In the genomic region with DNA sequence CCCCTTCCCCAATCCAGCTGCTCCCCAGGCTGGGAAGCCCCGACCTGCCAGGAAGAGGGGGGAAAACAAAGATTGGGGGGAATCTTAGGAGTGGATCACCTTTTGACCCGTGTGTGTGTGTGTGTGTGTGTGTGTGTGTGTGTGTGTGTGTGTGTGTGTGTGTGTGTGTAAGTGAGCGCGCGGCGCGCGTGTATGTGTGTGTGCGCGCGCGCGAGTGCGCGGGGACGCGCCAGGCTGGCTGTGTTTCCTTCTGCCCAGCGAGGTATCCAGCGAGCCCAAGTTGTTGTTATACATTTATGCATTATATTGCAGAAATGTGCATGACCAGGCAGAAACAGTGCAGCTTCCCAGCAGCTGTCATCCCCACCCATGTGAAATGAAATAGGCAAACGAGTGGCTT, we compare ENCODE assay signal across 8 mouse cellular contexts. TPM values are rescaled to one million over a fixed set of nuclear protein-coding genes. Genes with fewer than 3 reads are reported as not detected.
DNase-seq lines count a peak whose midpoint lies in the region; ATAC-seq and TF ChIP-seq lines count a peak whose summit lies in the region.

No protein-coding gene starts in this region.

- peaks cover 18% of the 10 kb centered on the region for H3K4me1 ChIP-seq in testis, adult 2 months (ENCODE audit: control insufficient read depth, insufficient read depth, low read length)
- peaks cover 21% of the 10 kb centered on the region for H3K4me1 ChIP-seq in hindbrain, embryonic 10.5 days (replicated peaks)
- H3K4me1 ChIP-seq in liver, embryonic 14.5 days (replicated peaks; ENCODE audit: control insufficient read depth in 2 of 2, insufficient read depth in 2 of 2, low read length in 1 of 2): 0 out of 4 replicates have a peak, but pooled peaks cover 0 to 9% of the 10 kb centered on the region in 2 experiments
- H3K4me1 ChIP-seq in stomach, embryonic 14.5 days (ENCODE audit: control insufficient read depth, insufficient read depth, low read length): peaks cover 4% of the 10 kb centered on the region

- DNase-seq in embryo, embryonic 11 days: peak; percentile 89
- no peak for DNase-seq in embryo, embryonic 10.5 days (ENCODE audit: low spot score)
- DNase-seq in testis, postnatal 10 days (ENCODE audit: low spot score): no peak
- DNase-seq in hindbrain, embryonic 10.5 days (ENCODE audit: low spot score): no peak
- peak; percentile 9 to 26 (median 20) for DNase-seq in liver, embryonic 14.5 days (ENCODE audit: low read depth in 3 of 3, low spot score in 3 of 3)

- H3K4me3 ChIP-seq in testis, adult 2 months (ENCODE audit: control insufficient read depth, low read depth, low read length): peak overlapping the region; percentile 60
- H3K4me3 ChIP-seq in hindbrain, embryonic 10.5 days: peak overlapping the region; percentile 75
- H3K4me3 ChIP-seq in liver, embryonic 14.5 days (ENCODE audit: insufficient read depth in 1 of 2, low read depth in 2 of 2, low read length in 2 of 2): peak overlapping the region; percentile 28 to 51
- peak overlapping the region; percentile 87 for H3K4me3 ChIP-seq in stomach, embryonic 14.5 days (ENCODE audit: low read depth, low read length)

- ATAC-seq in liver, embryonic 14.5 days (ENCODE audit: insufficient read depth): peak; percentile 9; the same call in 1 of the 2 replicates
- no peak for ATAC-seq in stomach, embryonic 14.5 days (ENCODE audit: insufficient number of reproducible peaks, insufficient read depth, low FRiP score, low read depth)
- ATAC-seq in inflammation-experienced regulatory T-cells, adult 6 months: no peak

- H3K4me2 ChIP-seq in liver, embryonic 14.5 days (ENCODE audit: low read depth): peak overlapping the region; percentile 86
- peak overlapping the region; percentile 84 for H3K4me2 ChIP-seq in stomach, embryonic 14.5 days (replicated peaks; ENCODE audit: low read depth, low read length)

- H3K36me3 ChIP-seq in testis, adult 2 months (ENCODE audit: control insufficient read depth, insufficient read depth, low read length): no peaks in the 10 kb centered on the region
- no peaks in the 10 kb centered on the region for H3K36me3 ChIP-seq in hindbrain, embryonic 10.5 days
- no peaks in the 10 kb centered on the region for H3K36me3 ChIP-seq in liver, embryonic 14.5 days (replicated peaks; ENCODE audit: control insufficient read depth, insufficient read depth, low read depth)
- no peaks in the 10 kb centered on the region for H3K36me3 ChIP-seq in stomach, embryonic 14.5 days (ENCODE audit: control insufficient read depth, insufficient read depth, low read length)

- peak overlapping the region; percentile 52 for H3K9ac ChIP-seq in liver, embryonic 14.5 days (replicated peaks)
- H3K9ac ChIP-seq in stomach, embryonic 14.5 days (replicated peaks; ENCODE audit: low read depth, low read length): no peak overlapping the region

- H3K27ac ChIP-seq in testis, adult 2 months (ENCODE audit: control insufficient read depth, insufficient read depth, low read depth, low read length): no peak overlapping the region
- peak overlapping the region; percentile 99 for H3K27ac ChIP-seq in hindbrain, embryonic 10.5 days
- H3K27ac ChIP-seq in liver, embryonic 14.5 days: no peak overlapping the region
- H3K27ac ChIP-seq in stomach, embryonic 14.5 days (ENCODE audit: low read length): peak overlapping the region; percentile 98

- no peaks in the 10 kb centered on the region for H3K9me3 ChIP-seq in hindbrain, embryonic 10.5 days
- no peaks in the 10 kb centered on the region for H3K9me3 ChIP-seq in liver, embryonic 14.5 days (ENCODE audit: control insufficient read depth, low read length)
- H3K9me3 ChIP-seq in stomach, embryonic 14.5 days (ENCODE audit: control insufficient read depth, low read depth, low read length): no peaks in the 10 kb centered on the region

- TF ChIP-seq EP300 in liver, embryonic 14.5 days (IDR thresholded peaks at IDR 0.05; ENCODE audit: low read depth): no peak

- H3K27me3 ChIP-seq in testis, adult 2 months (ENCODE audit: control insufficient read depth, insufficient read depth, low read length): no peaks in the 10 kb centered on the region
- H3K27me3 ChIP-seq in hindbrain, embryonic 10.5 days (ENCODE audit: insufficient read depth, poor library complexity, severe bottlenecking): no peaks in the 10 kb centered on the region
- H3K27me3 ChIP-seq in liver, embryonic 14.5 days (ENCODE audit: control insufficient read depth, insufficient read depth, low read length): no peaks in the 10 kb centered on the region
- H3K27me3 ChIP-seq in stomach, embryonic 14.5 days (ENCODE audit: control insufficient read depth, insufficient read depth, low read length): no peaks in the 10 kb centered on the region

- under 1% methylated on average over 19 of the region's 20 CpGs for WGBS in hindbrain, embryonic 10.5 days
- WGBS in liver, embryonic 14.5 days (ENCODE audit: insufficient replicate concordance): under 1% methylated on average over 19 of the region's 20 CpGs
- 1% methylated on average over 13 of the region's 20 CpGs for WGBS in stomach, embryonic 14.5 days

- no peak for TF ChIP-seq POLR2A in testis, adult 2 months (IDR thresholded peaks at IDR 0.05; ENCODE audit: control insufficient read depth, low read depth, low read length)

- TF ChIP-seq CTCF in testis, adult 2 months (IDR thresholded peaks at IDR 0.05; ENCODE audit: control insufficient read depth, insufficient read depth, insufficient replicate concordance, low read depth, low read length): no peak
- no peak for TF ChIP-seq CTCF in liver, embryonic 14.5 days (IDR thresholded peaks at IDR 0.05; ENCODE audit: low read depth)

RNA-seq across cellular contexts. Expression of a gene that starts 0.3 kb away (rescaled TPM):
- polyA plus RNA-seq in testis, adult 2 months (2012; rRNA removed): 2.9 and 3.2 TPM in 2 replicates
- 5.6 and 5.9 TPM in 2 replicates for polyA plus RNA-seq in hindbrain, embryonic 10.5 days (2016; fragmentation: Nextera tagmentation; extraction: Ambion mirVana)
- 0.71 and 0.73 TPM in 2 replicates for polyA plus RNA-seq in liver, embryonic 14.5 days (2012; rRNA removed)
- 0.57 and 0.73 TPM in 2 replicates for polyA plus RNA-seq in liver, embryonic 14.5 days (2014; fragmentation: Nextera tagmentation; extraction: Ambion mirVana)
- 8.6 and 9.3 TPM in 2 replicates for polyA plus RNA-seq in stomach, embryonic 14.5 days (2014; fragmentation: Nextera tagmentation; extraction: Ambion mirVana)
- 1 to 10 TPM in 1 of 3 experiments, under 1 TPM in 1, not detected in 1; 0.68 to 2.2 TPM for polyA plus RNA-seq in inflammation-experienced regulatory T-cells, adult 6 months (2017; shearing (Covaris generic))

Comparison
In these comparisons a context has a peak if more than half of its experiments do, and no peak if none do; other contexts are left out.
1. DNase-seq: peak in embryo, embryonic 11 days (single experiment) and liver, embryonic 14.5 days (3 of 3); none in embryo, embryonic 10.5 days (single experiment), testis, postnatal 10 days (single experiment) and hindbrain, embryonic 10.5 days (single experiment).
2. H3K27ac ChIP-seq: peak in hindbrain, embryonic 10.5 days (single experiment) and stomach, embryonic 14.5 days (single experiment); none in testis, adult 2 months (single experiment) and liver, embryonic 14.5 days (single experiment).
3. Peak in every context shown above with its lines, with median percentiles within 50 percentile points of each other: H3K4me3 ChIP-seq.